Mouse (Mus musculus) left cerebral cortex, postnatal 14 days (tissue): ENCODE measurements around the gene Slc35e2. TPM values are rescaled to one million over a fixed set of nuclear protein-coding genes. Genes with fewer than 3 reads are reported as not detected.
"Not testable (repeated sequence)": the region's sequence is repeated elsewhere in the genome, so short reads cannot be mapped to it uniquely, and the experiment has no call there.

Experiments
- DNase-seq, 2 experiments: peaks; one replicate each; pipeline ENCODE4 v3.0.0; 2021 to 2022; ENCODE audit warnings: low spot score in 2 of 2, mixed read lengths in 1 of 2
- intact Hi-C: fragments of 180-260 bp; cut with DNase I; formaldehyde crosslinking; loops from one replicate; pipeline ENCODE4 v1.15.1; 2025
- total RNA-seq, 2 experiments: library from RNA; stranded (reverse); gene quantifications; 2 replicates each; pipeline ENCODE4 v1.2.3; 2021

The Slc35e2 gene
- total RNA-seq, 2 experiments from 2014 or later = 48.8 to 53.1 TPM

- no peak for DNase-seq
- intact Hi-C loops = no loop called here
Measured at GRCm38 (mm10) chr4:155606825-155607224, 5.6 kb downstream of the Slc35e2 start.

DNA sequence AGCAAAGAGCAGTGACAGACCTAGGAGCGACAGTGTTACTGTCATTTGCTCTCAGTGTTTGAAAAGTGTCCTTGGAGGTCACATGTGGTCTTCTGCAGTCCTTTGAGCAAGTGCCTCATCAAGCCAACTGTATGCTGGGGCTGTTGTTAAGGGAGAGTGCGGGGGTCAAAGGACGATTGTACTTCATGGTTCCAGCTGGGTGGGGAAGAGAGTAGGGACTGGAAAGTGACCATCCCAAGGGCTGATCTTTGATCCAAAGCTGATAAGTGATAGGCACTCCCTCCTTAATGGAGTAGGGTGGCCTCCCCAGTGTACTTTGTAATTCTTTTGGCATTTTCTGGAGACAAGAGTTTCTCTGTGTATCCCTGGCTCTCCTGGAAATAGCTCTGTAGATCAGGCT lies 10.6 kb downstream of the Slc35e2 start:
- intact Hi-C loops = no loop called here
- no peak for DNase-seq

- no peak for DNase-seq
- intact Hi-C loops = no loop called here
Measured at GRCm38 (mm10) chr4:155613264-155613663, 12.0 kb downstream of the Slc35e2 start.

DNA sequence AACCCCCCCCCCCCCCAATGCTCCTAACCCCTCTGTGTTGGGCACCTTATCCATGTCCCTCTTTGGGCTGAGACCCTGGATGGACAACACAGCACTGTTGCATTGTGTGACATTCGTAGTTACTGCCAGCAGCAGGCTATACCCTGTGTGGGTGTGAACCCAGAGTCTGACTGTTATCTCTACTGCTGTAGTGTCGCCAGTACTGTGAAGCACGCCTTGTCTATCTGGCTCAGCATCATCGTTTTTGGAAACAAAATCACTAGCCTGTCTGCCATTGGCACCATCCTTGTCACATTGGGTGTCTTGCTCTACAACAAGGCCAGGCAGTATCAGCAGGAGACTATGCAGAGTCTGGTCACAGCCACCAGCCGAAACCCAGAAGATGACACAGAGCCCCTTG lies 17.1 kb downstream of the Slc35e2 start:
- intact Hi-C loops = no loop called here
- DNase-seq = no peak

GRCm38 (mm10) chr4:155624338-155625291 lies 23.4 kb downstream of the Slc35e2 start, which contains the start of gene Cdk11b:
Gene Cdk11b (plus strand): TSS chr4:155624854.
- DNase-seq = peak; percentile 98
- intact Hi-C loops = loop anchor here (5.0 kb wide), 2 partner anchors 43 to 78 kb away; partner anchors contain the start of genes Mib2 and Ssu72

DNA sequence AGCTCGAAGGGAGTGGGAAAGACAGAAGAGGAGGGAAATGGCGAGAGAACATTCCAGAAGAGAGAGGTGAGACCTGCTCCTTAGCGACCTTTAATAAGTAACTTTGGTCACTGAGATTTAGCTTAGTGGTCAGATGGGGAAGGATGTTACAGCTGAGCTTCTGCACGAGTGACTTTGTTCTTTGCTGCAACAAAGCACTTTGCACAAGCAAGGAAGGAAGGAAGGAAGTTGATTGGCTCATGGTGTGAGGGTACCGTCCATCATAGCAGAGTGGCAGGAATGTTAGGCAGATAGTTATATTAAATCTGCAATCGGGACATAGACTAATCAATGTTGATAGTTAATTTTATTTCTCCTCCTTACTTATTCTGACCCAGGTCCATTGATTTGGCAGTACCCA lies 29.1 kb downstream of the Slc35e2 start:
- intact Hi-C loops = no loop called here
- DNase-seq = no peak

GRCm38 (mm10) chr4:155635766-155636499 lies 34.7 kb downstream of the Slc35e2 start:
- no peak for DNase-seq
- intact Hi-C loops = no loop called here

GRCm38 (mm10) chr4:155643531-155643930 lies 42.3 kb downstream of the Slc35e2 start:
- no peak for DNase-seq
- intact Hi-C loops = no loop called here

DNA sequence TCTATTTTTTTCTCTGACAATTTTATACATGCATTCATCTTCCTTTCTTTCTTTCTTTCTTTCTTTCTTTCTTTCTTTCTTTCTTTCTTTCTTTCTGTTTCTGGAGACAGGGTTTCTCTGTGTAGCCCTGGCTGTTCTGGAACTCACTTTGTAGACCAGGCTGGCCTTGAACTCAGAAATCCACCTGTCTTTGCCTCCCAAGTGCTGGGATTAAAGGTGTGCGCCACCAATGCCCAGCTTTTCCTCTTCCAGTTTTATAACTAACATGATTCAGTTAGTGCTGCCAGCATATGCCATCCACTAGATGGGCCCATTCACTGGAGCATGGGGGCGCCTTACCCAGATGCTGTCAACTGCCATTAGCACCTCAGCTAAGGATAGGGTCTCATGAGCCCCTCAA lies 44.1 kb downstream of the Slc35e2 start, which contains the start of gene Gm10563:
Gene Gm10563 (minus strand): TSS at position 101 of the 400 bp plus-strand sequence.
- DNase-seq, intact Hi-C loops: not testable (repeated sequence)

- intact Hi-C loops = no loop called here
Measured at GRCm38 (mm10) chr4:155645721-155646120, 44.5 kb downstream of the Slc35e2 start.

GRCm38 (mm10) chr4:155649355-155649754 lies 48.1 kb downstream of the Slc35e2 start:
- intact Hi-C loops = no loop called here
- DNase-seq = no peak

More at GRCm38 (mm10) chr4:155645721-155646120, 44.5 kb downstream of the Slc35e2 start:
- no peak for DNase-seq

GRCm38 (mm10) chr4:155651553-155652269 lies 50.5 kb downstream of the Slc35e2 start:
- intact Hi-C loops = no loop called here
- no peak for DNase-seq

DNA sequence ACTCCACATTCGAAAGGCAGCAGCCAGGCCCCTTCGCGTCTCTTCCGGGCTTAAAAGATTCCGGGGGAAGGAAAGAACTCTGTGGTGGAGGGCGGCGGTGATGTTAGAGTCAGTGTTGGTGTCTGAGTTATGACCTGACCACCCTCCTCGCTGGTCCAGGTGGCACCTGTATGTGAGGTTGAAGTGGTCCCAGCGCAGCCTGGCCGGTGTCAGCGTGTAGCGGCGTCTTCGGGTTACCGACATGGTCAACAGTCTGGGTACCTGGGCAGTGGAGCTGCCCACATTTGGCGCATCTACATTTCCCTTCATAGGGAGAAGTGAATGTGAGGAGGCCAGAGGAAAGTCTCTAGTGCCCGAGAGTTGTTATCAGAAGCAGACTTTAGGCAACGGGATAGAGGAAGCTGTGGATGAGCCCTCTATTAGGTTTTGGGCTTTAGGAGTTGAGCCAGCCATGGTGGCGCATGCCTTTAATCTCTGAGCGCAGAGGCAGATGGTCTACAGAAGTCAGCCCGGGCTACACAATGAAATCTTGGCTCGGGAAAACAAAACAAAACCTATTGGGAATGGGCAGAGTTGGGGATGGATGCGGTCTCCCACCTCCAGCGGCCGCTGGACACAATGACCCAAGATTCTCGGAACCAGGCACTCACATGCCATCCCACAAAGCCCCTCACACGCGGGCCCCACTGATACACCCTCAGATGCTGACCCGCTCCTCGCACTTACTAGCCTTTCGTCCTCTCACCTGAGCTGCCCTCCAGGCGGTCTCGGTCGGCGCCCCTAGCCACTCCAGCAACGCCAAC lies 51.3 kb downstream of the Slc35e2 start:
- intact Hi-C loops = no loop called here
- no peak for DNase-seq

DNA sequence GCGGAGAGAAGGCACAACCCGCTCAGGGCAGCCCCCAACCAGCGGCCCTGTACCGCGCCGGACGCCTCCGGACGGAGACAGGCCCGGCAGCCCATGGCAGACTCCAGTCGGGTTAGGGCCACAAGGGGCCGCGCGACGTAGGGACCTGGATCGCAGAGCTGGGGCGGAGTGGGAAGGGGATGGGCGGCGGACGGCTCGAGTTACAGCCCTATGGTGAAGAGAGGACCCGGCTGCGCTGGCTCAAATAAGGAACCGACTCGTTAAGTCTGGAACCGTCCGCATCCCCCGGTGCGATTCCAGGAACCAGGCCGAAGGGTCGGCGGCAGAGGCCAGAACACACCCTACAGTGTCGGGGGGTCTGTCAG lies 51.9 kb downstream of the Slc35e2 start, which contains the start of gene Mmp23:
Gene Mmp23 (minus strand): TSS at position 299 of the 365 bp plus-strand sequence.
- intact Hi-C loops = no loop called here
- DNase-seq = no peak

DNA sequence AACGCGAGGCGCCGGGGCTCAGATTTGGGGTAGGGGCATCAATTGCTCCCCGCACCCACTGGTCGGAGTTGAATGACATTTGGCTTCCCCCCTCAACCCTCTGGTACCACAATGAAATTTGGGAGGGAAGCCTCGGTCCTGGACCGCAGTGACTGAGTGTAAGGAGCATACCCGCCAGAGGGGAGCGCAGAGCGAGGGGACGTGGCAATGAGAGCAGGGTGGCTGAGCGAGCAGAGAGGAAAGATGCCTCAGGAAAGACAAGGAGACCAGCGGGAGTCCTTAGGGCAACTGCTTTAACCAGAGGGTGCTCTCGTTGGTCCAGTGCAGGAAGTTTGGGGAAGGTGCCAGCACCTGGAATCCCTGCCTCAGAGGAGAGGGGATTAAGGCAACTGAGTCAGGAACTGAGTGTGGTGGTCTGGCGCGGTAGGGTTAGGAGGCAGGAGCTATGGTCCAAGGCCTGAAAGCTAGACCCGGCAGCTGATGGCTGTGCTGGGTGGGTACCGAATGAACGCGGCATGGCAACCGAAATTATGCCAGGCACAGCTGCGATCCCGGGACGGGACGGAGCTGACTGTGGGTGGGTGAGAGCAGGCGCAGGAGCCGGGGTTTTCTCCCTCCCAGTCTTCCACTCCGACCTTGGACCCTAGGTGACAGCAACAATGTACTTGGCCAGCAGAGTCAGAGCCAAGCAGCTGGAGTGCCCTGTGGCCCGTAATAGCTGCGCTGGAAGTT lies 52.4 kb downstream of the Slc35e2 start:
- no peak for DNase-seq
- intact Hi-C loops = no loop called here

- intact Hi-C loops = no loop called here
- no peak for DNase-seq
Measured at GRCm38 (mm10) chr4:155654183-155654455, 52.9 kb downstream of the Slc35e2 start.

DNA sequence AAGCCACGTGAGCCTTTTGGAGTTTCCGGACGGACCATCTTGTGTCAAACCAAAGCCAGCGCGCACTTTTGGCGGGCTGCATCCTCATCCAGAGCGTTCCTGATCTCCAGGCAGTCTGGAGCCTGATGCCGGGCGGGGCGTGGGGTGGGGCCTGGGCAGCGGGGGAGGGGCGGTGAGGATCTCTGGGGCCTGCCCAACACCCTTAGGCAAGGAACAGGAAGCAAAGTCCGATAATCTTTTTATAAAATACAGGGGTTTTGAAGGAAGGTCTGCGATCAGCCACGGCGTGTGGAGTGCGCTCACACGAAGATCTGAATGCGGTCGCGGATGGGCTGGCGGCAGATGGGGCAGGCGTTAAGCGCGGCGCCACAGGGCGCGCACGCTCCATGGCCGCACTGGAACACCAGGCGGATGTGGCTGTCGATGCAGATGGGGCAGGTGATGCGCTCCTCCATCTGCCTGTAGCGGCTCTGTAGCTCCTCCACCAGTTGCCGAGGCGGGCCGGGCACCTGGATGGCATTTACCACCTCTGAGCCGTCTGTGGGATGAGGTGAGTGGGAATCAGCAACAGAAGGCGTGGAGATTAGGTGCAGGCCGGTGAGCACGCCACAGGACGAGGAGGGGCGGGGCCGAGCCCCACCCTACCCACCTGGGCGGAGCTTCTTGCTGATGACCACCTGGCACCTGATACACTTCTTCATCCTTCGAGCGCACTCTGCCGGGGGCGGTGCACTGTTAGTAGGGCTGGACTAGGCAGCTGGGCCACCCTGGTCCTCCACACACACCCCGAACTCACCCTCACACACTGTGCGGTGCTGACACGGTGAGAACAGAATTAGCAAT lies 53.5 kb downstream of the Slc35e2 start:
- no peak for DNase-seq
- intact Hi-C loops = no loop called here
